Mouse (Mus musculus) ovary, postnatal 14 days (tissue): Measurements from ENCODE around the gene Cntnap2.

ENCODE experiments used
- DNase-seq: peaks from one replicate; pipeline ENCODE4 v3.0.0; 2022; ENCODE audit warnings: low spot score

Gene Cntnap2

GRCm38 (mm10) chr6:45059091-45059490, at the start of gene Cntnap2:
Gene Cntnap2 (plus strand): TSS chr6:45059357.
- peak; percentile 46 for DNase-seq

GRCm38 (mm10) chr6:45026011-45026682, 33.0 kb upstream of the Cntnap2 start:
- peak; percentile 3 for DNase-seq

GRCm38 (mm10) chr6:45039454-45039853, 19.7 kb upstream of the Cntnap2 start:
- no peak for DNase-seq

GRCm38 (mm10) chr6:45059556-45060471, 657 bp downstream of the Cntnap2 start:
- DNase-seq = no peak

GRCm38 (mm10) chr6:45062214-45062997, 3.2 kb downstream of the Cntnap2 start:
- no peak for DNase-seq

- no peak for DNase-seq
These were observed 29.1 kb downstream of the Cntnap2 start for GRCm38 (mm10) chr6:45088304-45088703.

- no peak for DNase-seq
These were observed 54.5 kb downstream of the Cntnap2 start for GRCm38 (mm10) chr6:45113613-45114012.

- DNase-seq = no peak
These were observed 85.7 kb downstream of the Cntnap2 start for GRCm38 (mm10) chr6:45144882-45145281.

- DNase-seq = no peak
These were observed 145.9 kb downstream of the Cntnap2 start for GRCm38 (mm10) chr6:45205039-45205438.

- no peak for DNase-seq
These were observed 155.2 kb downstream of the Cntnap2 start for GRCm38 (mm10) chr6:45214330-45214729.

GRCm38 (mm10) chr6:45229002-45229401, 169.8 kb downstream of the Cntnap2 start:
- DNase-seq = no peak

GRCm38 (mm10) chr6:45232571-45232970, 173.4 kb downstream of the Cntnap2 start:
- DNase-seq = no peak

GRCm38 (mm10) chr6:45236531-45236930, 177.4 kb downstream of the Cntnap2 start:
- DNase-seq = no peak

- DNase-seq = no peak
These were observed 179.0 kb downstream of the Cntnap2 start for GRCm38 (mm10) chr6:45238117-45238516.

- DNase-seq = no peak
These were observed 182.1 kb downstream of the Cntnap2 start for GRCm38 (mm10) chr6:45241218-45241617.

GRCm38 (mm10) chr6:45244680-45245079, 185.5 kb downstream of the Cntnap2 start:
- no peak for DNase-seq

- DNase-seq = no peak
These were observed 198.9 kb downstream of the Cntnap2 start for GRCm38 (mm10) chr6:45258047-45258446.

- no peak for DNase-seq
These were observed 212.4 kb downstream of the Cntnap2 start for GRCm38 (mm10) chr6:45271537-45271936.

- no peak for DNase-seq
These were observed 214.2 kb downstream of the Cntnap2 start for GRCm38 (mm10) chr6:45273259-45273775.

GRCm38 (mm10) chr6:45290154-45290553, 231.0 kb downstream of the Cntnap2 start:
- DNase-seq = no peak

GRCm38 (mm10) chr6:45317455-45317854, 258.3 kb downstream of the Cntnap2 start:
- DNase-seq = no peak

GRCm38 (mm10) chr6:45323505-45323904, 264.3 kb downstream of the Cntnap2 start:
- DNase-seq = peak; percentile 36
